Mouse (Mus musculus): ENCODE data around the gene Gm21317. TPM values are rescaled to one million over a fixed set of nuclear protein-coding genes. Genes with fewer than 3 reads are reported as not detected.
"Not testable (repeated sequence)": the region's sequence is repeated elsewhere in the genome, so short reads cannot be mapped to it uniquely, and the experiment has no call there.

The Gm21317 gene
- not detected in 2 replicates for polyA plus RNA-seq (2014; fragmentation: Nextera tagmentation; extraction: Ambion mirVana)

DNA sequence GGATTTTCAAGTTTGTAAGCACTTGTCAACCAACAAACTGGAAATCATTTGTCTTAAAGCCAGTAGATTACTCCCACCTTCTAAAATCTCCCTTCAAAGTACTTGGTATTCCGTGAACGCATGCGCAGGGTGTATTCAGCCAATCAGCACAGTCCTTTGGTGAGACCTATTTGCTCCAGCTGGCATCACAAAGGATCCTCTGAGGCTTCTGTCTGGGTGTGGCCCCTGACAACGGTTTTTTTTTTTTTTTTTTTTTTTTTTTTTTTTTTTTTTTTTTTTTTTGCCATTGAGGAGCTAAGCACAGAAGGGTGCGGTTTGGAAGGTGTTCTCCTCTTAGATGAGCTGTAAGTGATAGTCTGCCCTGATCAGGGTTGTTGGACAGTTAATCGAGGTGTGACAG is at the start of gene Gm21317:
Gene Gm21317 (plus strand): TSS at position 301 of the 400 bp plus-strand sequence.
- H3K27ac ChIP-seq (ENCODE audit: low read depth, low read length); H3K4me3 ChIP-seq (ENCODE audit: low read depth, low read length); H3K4me1 ChIP-seq (replicated peaks; ENCODE audit: control insufficient read depth, insufficient read depth, low read length); H3K9me3 ChIP-seq (ENCODE audit: control insufficient read depth, low read length); H3K36me3 ChIP-seq (ENCODE audit: control insufficient read depth, insufficient read depth, low read length); H3K4me2 ChIP-seq; DNase-seq (ENCODE audit: low spot score); H3K9ac ChIP-seq (ENCODE audit: low read depth, low read length); ATAC-seq (replicated peaks; ENCODE audit: low FRiP score); H3K27me3 ChIP-seq (replicated peaks; ENCODE audit: control insufficient read depth, insufficient read depth, low read length): not testable (repeated sequence)
- no CpG with 5 or more reads among the region's 6 CpGs for WGBS

Measured in liver, embryonic 11.5 days (tissue).